Mouse (Mus musculus) right cerebral cortex, adult 18-20 months (tissue): ENCODE results near the gene Klhdc8a.
"Not testable (repeated sequence)": the region's sequence is repeated elsewhere in the genome, so short reads cannot be mapped to it uniquely, and the experiment has no call there.

ENCODE experiments used
- DNase-seq: peaks from one replicate; pipeline ENCODE4 v3.0.0; 2022; ENCODE audit warnings: mixed read lengths

Gene Klhdc8a

GRCm38 (mm10) chr1:132346134-132346851 is 47.9 kb downstream of the Klhdc8a start:
- no peak for DNase-seq

- no peak for DNase-seq
Observed at GRCm38 (mm10) chr1:132346951-132347350, 48.5 kb downstream of the Klhdc8a start.

GRCm38 (mm10) chr1:132348401-132348800 is 50.0 kb downstream of the Klhdc8a start:
- no peak for DNase-seq

- DNase-seq: not testable (repeated sequence)
Observed at GRCm38 (mm10) chr1:132349049-132349448, 50.6 kb downstream of the Klhdc8a start.

- DNase-seq: not testable (repeated sequence)
Observed at GRCm38 (mm10) chr1:132349601-132350000, 51.2 kb downstream of the Klhdc8a start.

GRCm38 (mm10) chr1:132351058-132351457 is 52.6 kb downstream of the Klhdc8a start:
- DNase-seq: no peak

GRCm38 (mm10) chr1:132353389-132353788 is 55.0 kb downstream of the Klhdc8a start:
- DNase-seq: no peak

GRCm38 (mm10) chr1:132354234-132354633 is 55.8 kb downstream of the Klhdc8a start:
- DNase-seq: no peak

- no peak for DNase-seq
Observed at GRCm38 (mm10) chr1:132355162-132355601, 56.8 kb downstream of the Klhdc8a start.

GRCm38 (mm10) chr1:132355841-132356242 is 57.4 kb downstream of the Klhdc8a start:
- peak; percentile 78 for DNase-seq

GRCm38 (mm10) chr1:132356841-132357240 is 58.4 kb downstream of the Klhdc8a start:
- no peak for DNase-seq
